Comparison of ENCODE assay signal across 15 mouse cellular contexts in the genomic region with DNA sequence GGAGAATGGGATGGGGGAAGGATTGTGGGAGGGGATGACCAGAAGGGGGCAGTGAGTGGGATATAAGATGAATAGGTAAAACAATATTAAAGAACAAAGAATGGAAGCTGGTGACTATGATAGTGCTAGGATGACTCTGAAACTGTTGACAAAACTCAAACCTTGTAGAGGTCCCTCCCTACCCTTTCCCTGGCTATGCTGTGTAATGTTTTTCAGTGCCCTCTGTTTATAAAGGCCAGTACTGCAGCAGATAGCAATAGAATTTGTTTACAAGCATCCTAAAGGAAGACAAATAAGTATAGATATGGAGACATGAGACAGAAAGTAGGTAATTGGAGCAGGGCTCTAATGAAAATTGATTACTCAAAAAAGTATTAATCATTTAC.
DNase-seq lines count a peak whose midpoint lies in the region; ATAC-seq and TF ChIP-seq lines count a peak whose summit lies in the region.
"Had no signal": no experiment of that assay in that cellular context is flagged by ENCODE, and none has a peak within 500 bp of the region (broad histone marks: within the 10 kb centered on the region; RNA-seq: fewer than 3 reads in every experiment).

No protein-coding gene starts in this region.

- no peaks in the 10 kb centered on the region for H3K4me1 ChIP-seq in lung, postnatal 0 days (ENCODE audit: insufficient read depth, low read depth, low read length)
- H3K4me1 ChIP-seq in hindbrain, postnatal 0 days (ENCODE audit: insufficient read depth, low read length): no peaks in the 10 kb centered on the region
- H3K4me1 ChIP-seq: embryonic facial prominence, embryonic 15.5 days; limb, embryonic 12.5 days had no signal

- in situ Hi-C loops in Patski (cut with MboI; ENCODE audit: low pct_unique_long_range_greater_than_20kb): no loop called here

- H3K4me2 ChIP-seq in lung, postnatal 0 days (replicated peaks; ENCODE audit: low read depth, low read length): no peak overlapping the region
- H3K4me2 ChIP-seq in myocyte (ENCODE audit: low read depth): peak overlapping the region; percentile 43
- H3K4me2 ChIP-seq in hindbrain, postnatal 0 days (ENCODE audit: low read depth, low read length): no peak overlapping the region
- H3K4me2 ChIP-seq: embryonic facial prominence, embryonic 15.5 days; limb, embryonic 12.5 days; midbrain, embryonic 13.5 days had no signal

- H3K79me2 ChIP-seq in myocyte (ENCODE audit: control insufficient read depth, insufficient read depth): peaks cover 25% of the 10 kb centered on the region

- no peaks in the 10 kb centered on the region for H3K9me3 ChIP-seq in lung, postnatal 0 days (ENCODE audit: low read length)
- no peaks in the 10 kb centered on the region for H3K9me3 ChIP-seq in hindbrain, postnatal 0 days (ENCODE audit: low read length)
- H3K9me3 ChIP-seq: embryonic facial prominence, embryonic 15.5 days; limb, embryonic 12.5 days; midbrain, embryonic 13.5 days had no signal

- no peaks in the 10 kb centered on the region for H3K36me3 ChIP-seq in lung, postnatal 0 days (ENCODE audit: insufficient read depth, low read length)
- H3K36me3 ChIP-seq in myocyte (ENCODE audit: control insufficient read depth, insufficient read depth): peaks cover 5% of the 10 kb centered on the region
- H3K36me3 ChIP-seq in hindbrain, postnatal 0 days (ENCODE audit: insufficient read depth, low read length): no peaks in the 10 kb centered on the region
- H3K36me3 ChIP-seq: embryonic facial prominence, embryonic 15.5 days; midbrain, embryonic 13.5 days had no signal

- TF ChIP-seq EP300 in lung, postnatal 0 days (IDR thresholded peaks at IDR 0.05): no peak

- no peak overlapping the region for H3K9ac ChIP-seq in lung, postnatal 0 days (replicated peaks; ENCODE audit: low read depth)
- no peak overlapping the region for H3K9ac ChIP-seq in hindbrain, postnatal 0 days (replicated peaks; ENCODE audit: low read length)
- H3K9ac ChIP-seq: embryonic facial prominence, embryonic 15.5 days; limb, embryonic 12.5 days; midbrain, embryonic 13.5 days had no signal

- CTCF ChIA-PET in Patski (lab: Charles Lee): interaction anchor here (1.0 to 1.1 kb wide), 2 partner anchors 11 to 93 kb away, joined by 3 to 4 read pairs; no protein-coding TSS in a partner anchor

- POLR2A ChIA-PET in Patski (lab: Charles Lee): interaction anchor here (0.8 kb wide), 1 partner anchor 38 kb away, joined by 6 read pairs; no protein-coding TSS in a partner anchor

- no peak for DNase-seq in lung, postnatal 0 days (ENCODE audit: low spot score)
- DNase-seq in lung, postnatal 14 days: no peak
- DNase-seq in Patski (ENCODE audit: low read depth, low spot score): no peak
- no peak for DNase-seq in cerebellum, postnatal 25 days
- no peak for DNase-seq in hindbrain, postnatal 0 days (ENCODE audit: low spot score)
- DNase-seq: cerebellum, adult 2 months; gastrocnemius, postnatal 14 days; heart, postnatal 36 days; lung, postnatal 10 days; right cerebral cortex, postnatal 4 days had no signal

- H3K4me3 ChIP-seq in lung, postnatal 0 days (ENCODE audit: low read depth, low read length): no peak overlapping the region
- no peak overlapping the region for H3K4me3 ChIP-seq in myocyte
- no peak overlapping the region for H3K4me3 ChIP-seq in hindbrain, postnatal 0 days (ENCODE audit: low read length)
- H3K4me3 ChIP-seq: embryonic facial prominence, embryonic 15.5 days; limb, embryonic 12.5 days; midbrain, embryonic 13.5 days had no signal

- 0 out of 2 replicates have a peak, but pooled peaks have one; percentile 4 for TF ChIP-seq CTCF in lung, postnatal 0 days (IDR thresholded peaks at IDR 0.05)
- TF ChIP-seq CTCF in Patski (IDR thresholded peaks at IDR 0.05): peak; percentile 15
- TF ChIP-seq CTCF in hindbrain, postnatal 0 days (IDR thresholded peaks at IDR 0.05; ENCODE audit: low read depth): no peak

- H3K27me3 ChIP-seq in lung, postnatal 0 days (replicated peaks; ENCODE audit: insufficient read depth, low read length): no peaks in the 10 kb centered on the region
- no peaks in the 10 kb centered on the region for H3K27me3 ChIP-seq in Patski
- H3K27me3 ChIP-seq in myocyte (ENCODE audit: control insufficient read depth, insufficient read depth, insufficient read length): no peaks in the 10 kb centered on the region
- no peaks in the 10 kb centered on the region for H3K27me3 ChIP-seq in hindbrain, postnatal 0 days (ENCODE audit: insufficient read depth, low read length)
- H3K27me3 ChIP-seq: embryonic facial prominence, embryonic 15.5 days; limb, embryonic 12.5 days; midbrain, embryonic 13.5 days had no signal

- H3ac ChIP-seq in myocyte (ENCODE audit: control insufficient read depth, insufficient read length): no peak overlapping the region

- H3K27ac ChIP-seq in lung, postnatal 0 days (ENCODE audit: low read length): no peak overlapping the region
- no peak overlapping the region for H3K27ac ChIP-seq in hindbrain, postnatal 0 days
- H3K27ac ChIP-seq: embryonic facial prominence, embryonic 15.5 days; limb, embryonic 12.5 days; midbrain, embryonic 13.5 days had no signal

- TF ChIP-seq POLR2A in myocyte (IDR thresholded peaks at IDR 0.05; ENCODE audit: insufficient read length, low read depth): no peak

- ATAC-seq in lung, postnatal 0 days: no peak
- no peak for ATAC-seq in Patski
- ATAC-seq in erythroid progenitor cell, adult 5-6 weeks (replicated peaks; ENCODE audit: low FRiP score, poor library complexity, severe bottlenecking): peak; percentile 39; the same call in 1 of the 2 replicates
- ATAC-seq in hindbrain, postnatal 0 days: no peak
- ATAC-seq: midbrain, embryonic 13.5 days had no signal

TF ChIP-seq in myocyte, 11 proteins besides CTCF, POLR2A, EP300 and RAD21:
- no peak for TF ChIP-seq MAX (IDR thresholded peaks at IDR 0.05; ENCODE audit: low read depth)
- TF ChIP-seq TCF12 (IDR thresholded peaks at IDR 0.05; ENCODE audit: insufficient read depth, poor library complexity, severe bottlenecking): no peak
- TF ChIP-seq POLR2AphosphoS2 (IDR thresholded peaks at IDR 0.05; ENCODE audit: insufficient read length, low read depth): no peak
- no peak for TF ChIP-seq USF1 (IDR thresholded peaks at IDR 0.05; ENCODE audit: low read depth)
- no peak for TF ChIP-seq MYOD1 (IDR thresholded peaks at IDR 0.05; ENCODE audit: control insufficient read depth in 1 of 3, insufficient read length in 2 of 3, low read depth in 2 of 3)
- TF ChIP-seq SRF (IDR thresholded peaks at IDR 0.05; ENCODE audit: control insufficient read depth, insufficient read length, low read depth): no peak
- TF ChIP-seq REST (IDR thresholded peaks at IDR 0.05; ENCODE audit: insufficient read depth, insufficient read length): no peak
TF ChIP-seq in myocyte: peak in this region for 0.
